Mouse (Mus musculus): ENCODE results near the gene Itpr2. TPM values are rescaled to one million over a fixed set of nuclear protein-coding genes. Genes with fewer than 3 reads are reported as not detected.

The Itpr2 gene
- polyA plus RNA-seq, 1 experiment from 2014 or later: 3.9 TPM

DNA sequence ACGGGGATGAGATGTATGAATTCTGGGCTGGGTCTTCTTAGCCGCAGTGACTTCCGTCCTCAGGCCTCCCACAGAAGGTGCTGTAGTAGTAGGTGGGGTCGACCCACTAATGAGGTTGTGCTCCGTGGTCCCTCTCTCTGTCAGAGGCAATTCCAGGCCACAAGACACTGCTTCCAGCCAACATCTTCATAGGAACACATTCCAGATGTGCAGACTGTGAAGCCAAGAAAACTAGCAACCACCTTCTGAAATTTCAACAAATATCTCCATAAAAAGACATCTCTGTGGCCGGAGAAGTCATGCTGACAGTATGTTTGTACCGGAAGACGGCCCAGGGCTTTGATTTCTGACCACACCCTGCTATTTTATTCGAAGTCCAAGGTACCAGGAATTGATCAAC is 256.1 kb downstream of the Itpr2 start:
- Histone ChIP-seq H3K27me3 (ENCODE audit: control insufficient read depth, insufficient read depth, low read length) (no peaks in the 10 kb centered on the region), H3K4me2 (no peak overlapping the region), H3K9ac (ENCODE audit: low read length) (no peak overlapping the region), H3K9me3 (ENCODE audit: control insufficient read depth, low read length) (no peaks in the 10 kb centered on the region), H3K4me3 (ENCODE audit: low read depth, low read length) (no peak overlapping the region), H3K4me1 (ENCODE audit: control insufficient read depth, insufficient read depth, low read length) (no peaks in the 10 kb centered on the region), H3K36me3 (ENCODE audit: control insufficient read depth, insufficient read depth, low read length) (no peaks in the 10 kb centered on the region), H3K27ac (ENCODE audit: low read depth, low read length) (no peak overlapping the region)
- peak; percentile 6 for DNase-seq (ENCODE audit: low spot score, missing footprints)
- 88% methylated on average over 9 of the region's 9 CpGs for WGBS
- ATAC-seq (ENCODE audit: low FRiP score): no peak

DNA sequence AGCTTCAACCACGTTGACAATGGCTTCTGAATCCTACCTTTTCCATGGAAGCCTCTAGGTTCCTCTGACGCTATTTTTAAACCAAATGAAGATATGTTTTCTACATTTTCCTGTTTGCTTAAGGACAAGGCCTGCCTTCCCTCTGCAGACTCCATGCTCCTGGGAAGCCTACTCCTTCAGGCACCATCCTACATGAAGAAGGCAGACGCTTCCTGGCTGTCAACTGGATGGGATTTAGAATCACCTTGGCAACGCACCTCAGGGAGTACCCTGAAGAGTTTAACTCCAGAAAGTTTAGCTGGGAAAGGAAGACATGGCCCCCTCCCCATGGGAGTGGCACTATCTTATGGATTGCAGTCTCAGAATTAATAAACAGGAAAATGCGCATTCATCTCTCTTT is 259.0 kb downstream of the Itpr2 start:
- DNase-seq (ENCODE audit: low spot score, missing footprints): peak; percentile 61
- no peak overlapping the region for H3K4me2 ChIP-seq
- no peaks in the 10 kb centered on the region for H3K36me3 ChIP-seq (ENCODE audit: control insufficient read depth, insufficient read depth, low read length)
- no peak for ATAC-seq (ENCODE audit: low FRiP score)
- WGBS: 72% methylated on average over 5 of the region's 5 CpGs
- H3K27me3 ChIP-seq (ENCODE audit: control insufficient read depth, insufficient read depth, low read length): no peaks in the 10 kb centered on the region
- no peaks in the 10 kb centered on the region for H3K9me3 ChIP-seq (ENCODE audit: control insufficient read depth, low read length)
- no peak overlapping the region for H3K4me3 ChIP-seq (ENCODE audit: low read depth, low read length)
- no peaks in the 10 kb centered on the region for H3K4me1 ChIP-seq (ENCODE audit: control insufficient read depth, insufficient read depth, low read length)
- H3K27ac ChIP-seq (ENCODE audit: low read depth, low read length): no peak overlapping the region
- H3K9ac ChIP-seq (ENCODE audit: low read length): no peak overlapping the region

DNA sequence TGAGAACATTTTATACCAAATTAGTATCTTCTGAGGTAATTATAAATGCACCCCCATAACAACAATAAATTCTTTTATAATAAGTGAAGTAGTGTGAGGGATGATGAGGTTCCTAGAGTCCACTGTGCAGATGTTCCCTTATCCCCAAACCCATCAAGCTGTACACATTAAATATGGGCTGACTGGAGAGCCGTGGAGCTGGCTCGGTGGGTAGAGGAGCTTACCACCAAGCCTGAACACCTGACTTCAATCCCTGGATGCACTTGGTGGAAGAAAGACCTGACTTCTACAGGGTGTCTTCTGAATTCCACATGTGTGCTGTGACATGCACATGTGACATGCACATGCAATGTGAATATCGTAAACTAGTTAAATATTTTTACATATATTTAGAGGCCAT is 260.7 kb downstream of the Itpr2 start:
- 91% methylated on average over 3 of the region's 3 CpGs for WGBS
- no peak overlapping the region for H3K27ac ChIP-seq (ENCODE audit: low read depth, low read length)
- no peak overlapping the region for H3K4me3 ChIP-seq (ENCODE audit: low read depth, low read length)
- H3K27me3 ChIP-seq (ENCODE audit: control insufficient read depth, insufficient read depth, low read length): no peaks in the 10 kb centered on the region
- ATAC-seq (ENCODE audit: low FRiP score) (no peak), DNase-seq (ENCODE audit: low spot score, missing footprints) (peak; percentile 51)
- H3K4me2 ChIP-seq: no peak overlapping the region
- no peaks in the 10 kb centered on the region for H3K9me3 ChIP-seq (ENCODE audit: control insufficient read depth, low read length)
- H3K36me3 ChIP-seq (ENCODE audit: control insufficient read depth, insufficient read depth, low read length): no peaks in the 10 kb centered on the region
- no peaks in the 10 kb centered on the region for H3K4me1 ChIP-seq (ENCODE audit: control insufficient read depth, insufficient read depth, low read length)
- no peak overlapping the region for H3K9ac ChIP-seq (ENCODE audit: low read length)

DNA sequence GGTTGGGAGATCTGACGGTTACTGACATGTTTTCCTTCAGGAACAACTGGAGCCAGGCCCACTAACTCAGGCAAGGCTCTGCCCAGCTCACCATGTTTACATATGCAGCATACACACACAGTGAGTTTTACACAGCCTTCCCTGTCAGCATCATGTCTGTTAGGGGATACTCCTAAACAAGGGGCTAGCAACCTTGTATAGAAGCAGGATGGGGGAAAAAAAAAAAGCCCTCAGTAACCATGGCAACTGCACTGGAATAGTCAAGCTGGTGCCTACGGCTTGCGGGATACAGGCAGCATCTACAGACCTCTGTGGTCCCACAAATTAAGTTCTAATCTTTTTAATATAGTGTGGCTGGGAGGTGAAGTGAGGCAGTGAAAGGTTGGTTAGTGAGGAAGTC is 266.9 kb downstream of the Itpr2 start:
- Histone ChIP-seq H3K27ac (ENCODE audit: low read depth, low read length) (no peak overlapping the region), H3K4me1 (ENCODE audit: control insufficient read depth, insufficient read depth, low read length) (0 out of 2 replicates have a peak, but pooled peaks cover 4% of the 10 kb centered on the region), H3K4me2 (no peak overlapping the region), H3K36me3 (ENCODE audit: control insufficient read depth, insufficient read depth, low read length) (no peaks in the 10 kb centered on the region), H3K9me3 (ENCODE audit: control insufficient read depth, low read length) (no peaks in the 10 kb centered on the region), H3K27me3 (ENCODE audit: control insufficient read depth, insufficient read depth, low read length) (no peaks in the 10 kb centered on the region), H3K4me3 (ENCODE audit: low read depth, low read length) (no peak overlapping the region), H3K9ac (ENCODE audit: low read length) (no peak overlapping the region)
- no peak for ATAC-seq (ENCODE audit: low FRiP score)
- DNase-seq (ENCODE audit: low spot score, missing footprints): peak; percentile 76
- WGBS: 48% methylated on average over 3 of the region's 3 CpGs

DNA sequence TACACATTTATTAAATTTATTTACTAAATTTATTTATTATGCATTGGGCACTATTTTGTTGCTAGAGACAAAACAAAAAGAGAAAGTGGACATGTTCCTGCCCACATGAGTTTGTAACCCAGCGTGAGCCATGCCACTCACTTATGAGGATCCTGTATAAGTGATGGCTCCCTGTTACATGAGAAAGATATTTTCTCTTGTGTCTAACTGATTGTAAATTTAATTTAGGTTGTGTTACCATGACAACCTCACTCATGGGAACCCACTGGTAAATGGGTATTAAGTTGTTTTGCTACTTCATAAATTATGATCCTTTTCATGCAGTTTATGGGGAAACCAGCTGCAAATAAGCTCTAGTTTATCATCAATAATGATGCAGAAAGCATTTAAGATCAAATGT is 267.6 kb downstream of the Itpr2 start:
- H3K36me3 ChIP-seq (ENCODE audit: control insufficient read depth, insufficient read depth, low read length): no peaks in the 10 kb centered on the region
- no peak overlapping the region for H3K4me3 ChIP-seq (ENCODE audit: low read depth, low read length)
- H3K9me3 ChIP-seq (ENCODE audit: control insufficient read depth, low read length): no peaks in the 10 kb centered on the region
- H3K27ac ChIP-seq (ENCODE audit: low read depth, low read length): no peak overlapping the region
- H3K9ac ChIP-seq (ENCODE audit: low read length): no peak overlapping the region
- ATAC-seq (ENCODE audit: low FRiP score): no peak
- no peaks in the 10 kb centered on the region for H3K27me3 ChIP-seq (ENCODE audit: control insufficient read depth, insufficient read depth, low read length)
- H3K4me2 ChIP-seq: no peak overlapping the region
- DNase-seq (ENCODE audit: low spot score, missing footprints): peak; percentile 66
- WGBS: 93% methylated on average over 1 of the region's 1 CpGs
- H3K4me1 ChIP-seq (ENCODE audit: control insufficient read depth, insufficient read depth, low read length): 0 out of 2 replicates have a peak, but pooled peaks cover 4% of the 10 kb centered on the region

DNA sequence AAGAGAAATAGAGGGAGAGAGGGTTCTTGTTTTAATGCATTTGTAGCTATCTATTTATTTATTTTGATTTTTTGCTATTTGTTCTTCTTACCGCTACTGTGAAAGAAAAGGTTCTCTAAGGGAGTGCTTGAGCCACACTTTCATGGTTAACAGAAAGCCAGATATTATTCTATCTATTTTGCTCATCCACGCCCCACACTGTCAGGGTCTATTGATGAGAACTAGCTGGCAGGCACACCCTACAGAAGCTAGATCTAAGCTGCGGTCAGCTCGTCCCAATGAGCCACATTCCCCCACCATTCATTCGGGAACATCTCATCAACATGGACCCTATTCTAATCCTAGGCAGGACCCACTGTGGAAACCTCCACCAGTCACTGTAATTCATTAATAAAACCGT is 271.1 kb downstream of the Itpr2 start:
- H3K27me3 ChIP-seq (ENCODE audit: control insufficient read depth, insufficient read depth, low read length): no peaks in the 10 kb centered on the region
- no peak overlapping the region for H3K4me3 ChIP-seq (ENCODE audit: low read depth, low read length)
- H3K9me3 ChIP-seq (ENCODE audit: control insufficient read depth, low read length): no peaks in the 10 kb centered on the region
- no peak for ATAC-seq (ENCODE audit: low FRiP score)
- H3K9ac ChIP-seq (ENCODE audit: low read length): no peak overlapping the region
- H3K4me2 ChIP-seq: no peak overlapping the region
- H3K27ac ChIP-seq (ENCODE audit: low read depth, low read length): no peak overlapping the region
- H3K4me1 ChIP-seq (ENCODE audit: control insufficient read depth, insufficient read depth, low read length): 0 out of 2 replicates have a peak, but pooled peaks cover 4% of the 10 kb centered on the region
- 93% methylated on average over 6 of the region's 6 CpGs for WGBS
- no peaks in the 10 kb centered on the region for H3K36me3 ChIP-seq (ENCODE audit: control insufficient read depth, insufficient read depth, low read length)
- DNase-seq (ENCODE audit: low spot score, missing footprints): no peak

DNA sequence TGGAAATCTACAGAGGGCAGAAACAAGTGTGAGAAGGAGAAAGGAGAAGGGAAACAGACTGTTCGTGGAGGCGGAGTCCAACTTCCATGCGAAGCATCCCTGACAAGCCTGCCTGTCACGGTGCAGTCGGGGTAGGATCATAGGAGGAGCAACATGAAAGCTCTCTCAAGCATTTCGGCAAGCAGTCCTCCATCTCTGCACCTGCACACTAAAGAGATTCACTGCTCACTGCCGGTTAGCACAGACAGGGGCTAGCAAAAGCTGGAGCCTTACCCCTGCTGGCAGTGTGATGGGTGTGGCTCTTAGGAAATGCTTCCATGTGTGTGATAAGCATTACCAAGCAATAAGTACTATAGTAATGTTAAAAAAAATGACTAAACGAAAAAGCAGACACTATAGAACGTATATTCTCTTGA is 271.6 kb downstream of the Itpr2 start:
- Histone ChIP-seq H3K9ac (ENCODE audit: low read length) (no peak overlapping the region), H3K36me3 (ENCODE audit: control insufficient read depth, insufficient read depth, low read length) (no peaks in the 10 kb centered on the region), H3K4me3 (ENCODE audit: low read depth, low read length) (no peak overlapping the region), H3K4me1 (ENCODE audit: control insufficient read depth, insufficient read depth, low read length) (0 out of 2 replicates have a peak, but pooled peaks cover 3% of the 10 kb centered on the region), H3K27ac (ENCODE audit: low read depth, low read length) (no peak overlapping the region), H3K4me2 (no peak overlapping the region), H3K9me3 (ENCODE audit: control insufficient read depth, low read length) (no peaks in the 10 kb centered on the region), H3K27me3 (ENCODE audit: control insufficient read depth, insufficient read depth, low read length) (no peaks in the 10 kb centered on the region)
- no peak for ATAC-seq (ENCODE audit: low FRiP score)
- peak; percentile 51 for DNase-seq (ENCODE audit: low spot score, missing footprints)
- WGBS: 68% methylated on average over 9 of the region's 9 CpGs

GRCm38 (mm10) chr6:146229967-146230366 is 272.1 kb downstream of the Itpr2 start:
- H3K27me3 ChIP-seq (ENCODE audit: control insufficient read depth, insufficient read depth, low read length): no peaks in the 10 kb centered on the region
- H3K9ac ChIP-seq (ENCODE audit: low read length): no peak overlapping the region
- no peaks in the 10 kb centered on the region for H3K9me3 ChIP-seq (ENCODE audit: control insufficient read depth, low read length)
- no peak for ATAC-seq (ENCODE audit: low FRiP score)
- DNase-seq (ENCODE audit: low spot score, missing footprints): no peak
- 85% methylated on average over 2 of the region's 2 CpGs for WGBS
- no peak overlapping the region for H3K27ac ChIP-seq (ENCODE audit: low read depth, low read length)
- no peaks in the 10 kb centered on the region for H3K36me3 ChIP-seq (ENCODE audit: control insufficient read depth, insufficient read depth, low read length)
- H3K4me3 ChIP-seq (ENCODE audit: low read depth, low read length): no peak overlapping the region
- no peak overlapping the region for H3K4me2 ChIP-seq
- H3K4me1 ChIP-seq (ENCODE audit: control insufficient read depth, insufficient read depth, low read length): no peaks in the 10 kb centered on the region

- Histone ChIP-seq H3K36me3 (ENCODE audit: control insufficient read depth, insufficient read depth, low read length) (no peaks in the 10 kb centered on the region), H3K27ac (ENCODE audit: low read depth, low read length) (no peak overlapping the region), H3K4me2 (no peak overlapping the region), H3K9ac (ENCODE audit: low read length) (no peak overlapping the region), H3K4me1 (ENCODE audit: control insufficient read depth, insufficient read depth, low read length) (no peaks in the 10 kb centered on the region), H3K27me3 (ENCODE audit: control insufficient read depth, insufficient read depth, low read length) (no peaks in the 10 kb centered on the region), H3K4me3 (ENCODE audit: low read depth, low read length) (no peak overlapping the region), H3K9me3 (ENCODE audit: control insufficient read depth, low read length) (no peaks in the 10 kb centered on the region)
- ATAC-seq (ENCODE audit: low FRiP score) (no peak), DNase-seq (ENCODE audit: low spot score, missing footprints) (peak; percentile 66)
- 74% methylated on average over 9 of the region's 9 CpGs for WGBS
Measured at GRCm38 (mm10) chr6:146229519-146229918, 272.5 kb downstream of the Itpr2 start.

- ATAC-seq (ENCODE audit: low FRiP score): no peak
- no peak overlapping the region for H3K27ac ChIP-seq (ENCODE audit: low read depth, low read length)
- H3K4me2 ChIP-seq: no peak overlapping the region
- no peaks in the 10 kb centered on the region for H3K4me1 ChIP-seq (ENCODE audit: control insufficient read depth, insufficient read depth, low read length)
- H3K4me3 ChIP-seq (ENCODE audit: low read depth, low read length): no peak overlapping the region
- 81% methylated on average over 3 of the region's 3 CpGs for WGBS
- no peaks in the 10 kb centered on the region for H3K36me3 ChIP-seq (ENCODE audit: control insufficient read depth, insufficient read depth, low read length)
- peak; percentile 53 for DNase-seq (ENCODE audit: low spot score, missing footprints)
- H3K9me3 ChIP-seq (ENCODE audit: control insufficient read depth, low read length): no peaks in the 10 kb centered on the region
- no peaks in the 10 kb centered on the region for H3K27me3 ChIP-seq (ENCODE audit: control insufficient read depth, insufficient read depth, low read length)
- no peak overlapping the region for H3K9ac ChIP-seq (ENCODE audit: low read length)
Measured at GRCm38 (mm10) chr6:146228048-146228447, 274.0 kb downstream of the Itpr2 start.

Data from midbrain, embryonic 11.5 days (tissue).